Mouse (Mus musculus): ENCODE measurements around the gene Cops3. TPM values are rescaled to one million over a fixed set of nuclear protein-coding genes. Genes with fewer than 3 reads are reported as not detected.
A peak's percentile ranks its signal among the peaks of the same experiment; 100 is the strongest.
"Not testable (repeated sequence)": the region's sequence is repeated elsewhere in the genome, so short reads cannot be mapped to it uniquely, and the experiment has no call there.

Cops3 gene
- polyA plus RNA-seq, 1 experiment from 2014 or later, result 149 TPM

GRCm38 (mm10) chr11:59846311-59846710 lies 6.7 kb upstream of the Cops3 start:
- H3K27me3 ChIP-seq (replicated peaks), result no peaks in the 10 kb centered on the region
- no peak overlapping the region for H3K9ac ChIP-seq
- 87% methylated on average over 11 of the region's 11 CpGs for WGBS (ENCODE audit: insufficient replicate concordance)
- no peak overlapping the region for H3K4me3 ChIP-seq
- ATAC-seq, result no peak
- no peak overlapping the region for H3K27ac ChIP-seq
- H3K9me3 ChIP-seq (replicated peaks), result no peaks in the 10 kb centered on the region
- peaks cover 29% of the 10 kb centered on the region for H3K4me1 ChIP-seq
- H3K4me2 ChIP-seq, result no peak overlapping the region
- H3K36me3 ChIP-seq, result peaks cover 10% of the 10 kb centered on the region

GRCm38 (mm10) chr11:59839008-59839458 lies 605 bp downstream of the Cops3 start, which contains the start of gene Nt5m:
Nt5m (plus strand) TSS chr11:59839447.
- ATAC-seq, result peak; percentile 95
- peaks cover 36% of the 10 kb centered on the region for H3K36me3 ChIP-seq
- under 1% methylated on average over 24 of the region's 24 CpGs for WGBS (ENCODE audit: insufficient replicate concordance)

GRCm38 (mm10) chr11:59838426-59838825 lies 1.2 kb downstream of the Cops3 start:
- Histone ChIP-seq H3K27me3 (replicated peaks) (no peaks in the 10 kb centered on the region), H3K9me3 (replicated peaks) (no peaks in the 10 kb centered on the region), H3K4me1 (peaks cover 23% of the 10 kb centered on the region), H3K4me3 (peak overlapping the region; percentile 95), H3K36me3 (peaks cover 42% of the 10 kb centered on the region), H3K4me2 (peak overlapping the region; percentile 79), H3K27ac (peak overlapping the region; percentile 95), H3K9ac (peak overlapping the region; percentile 93)
- WGBS (ENCODE audit: insufficient replicate concordance), result 49% methylated on average over 4 of the region's 4 CpGs
- no peak for ATAC-seq

More at GRCm38 (mm10) chr11:59839008-59839458, 605 bp downstream of the Cops3 start, which contains the start of gene Nt5m:
- Histone ChIP-seq H3K27me3 (replicated peaks) (no peaks in the 10 kb centered on the region), H3K27ac (peak within 1 kb of the TSS; percentile 95), H3K4me2 (peak within 1 kb of the TSS; percentile 79), H3K9ac (peak within 1 kb of the TSS; percentile 93), H3K4me1 (peaks cover 23% of the 10 kb centered on the region), H3K9me3 (replicated peaks) (no peaks in the 10 kb centered on the region), H3K4me3 (peak within 1 kb of the TSS; percentile 95)

- WGBS (ENCODE audit: insufficient replicate concordance), result no CpG with 5 or more reads among the region's 1 CpGs
- not testable (repeated sequence) for H3K9me3 ChIP-seq (replicated peaks); ATAC-seq; H3K27ac ChIP-seq; H3K27me3 ChIP-seq (replicated peaks)
- peak overlapping the region; percentile 79 for H3K4me2 ChIP-seq
- peaks cover 48% of the 10 kb centered on the region for H3K36me3 ChIP-seq
- H3K4me1 ChIP-seq, result peaks cover 23% of the 10 kb centered on the region
- H3K9ac ChIP-seq, result 0 out of 2 replicates have a peak overlapping the region, but pooled peaks have one; percentile 93
- peak overlapping the region; percentile 95 for H3K4me3 ChIP-seq
Measured at GRCm38 (mm10) chr11:59837789-59838188, 1.8 kb downstream of the Cops3 start.

- Histone ChIP-seq H3K4me3 (no peak overlapping the region), H3K27ac (no peak overlapping the region), H3K27me3 (replicated peaks) (no peaks in the 10 kb centered on the region), H3K9me3 (replicated peaks) (no peaks in the 10 kb centered on the region), H3K4me2 (no peak overlapping the region), H3K9ac (no peak overlapping the region), H3K36me3 (peaks cover 99% of the 10 kb centered on the region), H3K4me1 (no peaks in the 10 kb centered on the region)
- no peak for ATAC-seq
- WGBS (ENCODE audit: insufficient replicate concordance), result 81% methylated on average over 3 of the region's 3 CpGs
Measured at GRCm38 (mm10) chr11:59821625-59822024, 18.0 kb downstream of the Cops3 start.

- Histone ChIP-seq H3K27ac (no peak overlapping the region), H3K4me1 (no peaks in the 10 kb centered on the region), H3K9ac (no peak overlapping the region), H3K4me3 (no peak overlapping the region), H3K4me2 (no peak overlapping the region), H3K27me3 (replicated peaks) (no peaks in the 10 kb centered on the region), H3K36me3 (peaks cover 72% of the 10 kb centered on the region), H3K9me3 (replicated peaks) (no peaks in the 10 kb centered on the region)
- ATAC-seq, result no peak
- 92% methylated on average over 3 of the region's 3 CpGs for WGBS (ENCODE audit: insufficient replicate concordance)
Measured at GRCm38 (mm10) chr11:59817916-59818315, 21.7 kb downstream of the Cops3 start.

GRCm38 (mm10) chr11:59815482-59816065 lies 24.1 kb downstream of the Cops3 start:
- no peak for ATAC-seq
- H3K9me3 ChIP-seq (replicated peaks), result no peaks in the 10 kb centered on the region
- peaks cover 11% of the 10 kb centered on the region for H3K4me1 ChIP-seq
- H3K27ac ChIP-seq, result no peak overlapping the region
- peaks cover 49% of the 10 kb centered on the region for H3K36me3 ChIP-seq
- no peaks in the 10 kb centered on the region for H3K27me3 ChIP-seq (replicated peaks)
- H3K9ac ChIP-seq, result no peak overlapping the region
- H3K4me2 ChIP-seq, result no peak overlapping the region
- H3K4me3 ChIP-seq, result no peak overlapping the region
- WGBS (ENCODE audit: insufficient replicate concordance), result 81% methylated on average over 6 of the region's 6 CpGs

- H3K36me3 ChIP-seq, result peaks cover 43% of the 10 kb centered on the region
- H3K27me3 ChIP-seq (replicated peaks), result no peaks in the 10 kb centered on the region
- WGBS (ENCODE audit: insufficient replicate concordance), result 80% methylated on average over 6 of the region's 6 CpGs
- H3K4me3 ChIP-seq, result no peak overlapping the region
- H3K4me1 ChIP-seq, result peaks cover 14% of the 10 kb centered on the region
- no peak overlapping the region for H3K4me2 ChIP-seq
- no peak overlapping the region for H3K27ac ChIP-seq
- H3K9me3 ChIP-seq (replicated peaks), result no peaks in the 10 kb centered on the region
- ATAC-seq, result no peak
- H3K9ac ChIP-seq, result no peak overlapping the region
Measured at GRCm38 (mm10) chr11:59814936-59815335, 24.7 kb downstream of the Cops3 start.

GRCm38 (mm10) chr11:59814311-59814710 lies 25.3 kb downstream of the Cops3 start:
- Histone ChIP-seq H3K9ac (no peak overlapping the region), H3K4me1 (peaks cover 15% of the 10 kb centered on the region), H3K4me2 (no peak overlapping the region), H3K36me3 (peaks cover 37% of the 10 kb centered on the region), H3K27me3 (replicated peaks) (no peaks in the 10 kb centered on the region), H3K9me3 (replicated peaks) (no peaks in the 10 kb centered on the region), H3K27ac (no peak overlapping the region), H3K4me3 (no peak overlapping the region)
- 90% methylated on average over 1 of the region's 1 CpGs for WGBS (ENCODE audit: insufficient replicate concordance)
- ATAC-seq, result no peak

- peaks cover 25% of the 10 kb centered on the region for H3K4me1 ChIP-seq
- WGBS (ENCODE audit: insufficient replicate concordance), result 72% methylated on average over 3 of the region's 3 CpGs
- H3K27ac ChIP-seq, result no peak overlapping the region
- H3K4me2 ChIP-seq, result no peak overlapping the region
- H3K36me3 ChIP-seq, result peaks cover 27% of the 10 kb centered on the region
- no peak overlapping the region for H3K4me3 ChIP-seq
- no peak overlapping the region for H3K9ac ChIP-seq
- no peaks in the 10 kb centered on the region for H3K27me3 ChIP-seq (replicated peaks)
- ATAC-seq, result no peak
- no peaks in the 10 kb centered on the region for H3K9me3 ChIP-seq (replicated peaks)
Measured at GRCm38 (mm10) chr11:59813276-59813675, 26.4 kb downstream of the Cops3 start.

- ATAC-seq, result no peak
Measured at GRCm38 (mm10) chr11:59811211-59811610, 28.4 kb downstream of the Cops3 start.

GRCm38 (mm10) chr11:59810480-59811158 lies 29.0 kb downstream of the Cops3 start:
- Histone ChIP-seq H3K36me3 (peaks cover 26% of the 10 kb centered on the region), H3K4me2 (peak overlapping the region; percentile 95), H3K4me1 (peaks cover 35% of the 10 kb centered on the region), H3K27ac (peak overlapping the region; percentile 94), H3K9me3 (replicated peaks) (no peaks in the 10 kb centered on the region), H3K9ac (peak overlapping the region; percentile 86), H3K4me3 (peak overlapping the region; percentile 87), H3K27me3 (replicated peaks) (no peaks in the 10 kb centered on the region)
- ATAC-seq, result no peak
- 32% methylated on average over 14 of the region's 14 CpGs for WGBS (ENCODE audit: insufficient replicate concordance)

More at GRCm38 (mm10) chr11:59811211-59811610, 28.4 kb downstream of the Cops3 start:
- 61% methylated on average over 4 of the region's 4 CpGs for WGBS (ENCODE audit: insufficient replicate concordance)
- H3K4me3 ChIP-seq, result peak overlapping the region; percentile 87
- H3K36me3 ChIP-seq, result peaks cover 26% of the 10 kb centered on the region
- peak overlapping the region; percentile 95 for H3K4me2 ChIP-seq
- H3K27me3 ChIP-seq (replicated peaks), result no peaks in the 10 kb centered on the region
- no peaks in the 10 kb centered on the region for H3K9me3 ChIP-seq (replicated peaks)
- H3K9ac ChIP-seq, result peak overlapping the region; percentile 86; the same call in 1 of the 2 replicates
- peak overlapping the region; percentile 94 for H3K27ac ChIP-seq
- peaks cover 35% of the 10 kb centered on the region for H3K4me1 ChIP-seq
